Mouse (Mus musculus) natural killer cell, adult 2 months (primary cell): ENCODE results near the gene Agbl5.
A peak's percentile ranks its signal among the peaks of the same experiment; 100 is the strongest.
"Not testable (repeated sequence)": the region's sequence is repeated elsewhere in the genome, so short reads cannot be mapped to it uniquely, and the experiment has no call there.

Experiments used
- DNase-seq, 2 experiments: peaks; one replicate each; pipeline ENCODE4 v3.0.0; 2022; ENCODE audit warnings: low spot score in 2 of 2

Gene Agbl5

GRCm38 (mm10) chr5:30888337-30889087, at the start of gene Agbl5:
Agbl5 (plus strand) TSS chr5:30888694.
- peak; percentile 88 to 93 for DNase-seq

GRCm38 (mm10) chr5:30839731-30840130, 48.8 kb upstream of the Agbl5 start:
- DNase-seq = no peak

GRCm38 (mm10) chr5:30841896-30842295, 46.6 kb upstream of the Agbl5 start:
- no peak for DNase-seq

GRCm38 (mm10) chr5:30849891-30850555, 38.5 kb upstream of the Agbl5 start:
- no peak for DNase-seq

GRCm38 (mm10) chr5:30850556-30850925, 38.0 kb upstream of the Agbl5 start:
- no peak for DNase-seq

- DNase-seq = no peak
These were observed 35.0 kb upstream of the Agbl5 start for GRCm38 (mm10) chr5:30853522-30853921.

- no peak for DNase-seq
These were observed 32.8 kb upstream of the Agbl5 start for GRCm38 (mm10) chr5:30855674-30856073.

GRCm38 (mm10) chr5:30856124-30856523, 32.4 kb upstream of the Agbl5 start:
- no peak for DNase-seq

- no peak for DNase-seq
These were observed 24.6 kb upstream of the Agbl5 start for GRCm38 (mm10) chr5:30863852-30864251.

- DNase-seq = no peak
These were observed 24.2 kb upstream of the Agbl5 start for GRCm38 (mm10) chr5:30864322-30864721.

- DNase-seq = peak in 1 of 2 experiments; percentile 26
These were observed 21.6 kb upstream of the Agbl5 start for GRCm38 (mm10) chr5:30866871-30867270.

- DNase-seq = no peak
These were observed 20.8 kb upstream of the Agbl5 start, which contains the start of gene Tmem214 for GRCm38 (mm10) chr5:30867712-30868111. Tmem214 (plus strand) TSS chr5:30868012.

GRCm38 (mm10) chr5:30868981-30869380, 19.5 kb upstream of the Agbl5 start:
- DNase-seq = no peak

GRCm38 (mm10) chr5:30869405-30870130, 18.9 kb upstream of the Agbl5 start:
- DNase-seq = peak; percentile 79 to 83

GRCm38 (mm10) chr5:30870131-30870406, 18.4 kb upstream of the Agbl5 start:
- no peak for DNase-seq

- no peak for DNase-seq
These were observed 15.9 kb upstream of the Agbl5 start for GRCm38 (mm10) chr5:30872574-30872973.

- DNase-seq = no peak
These were observed 14.1 kb upstream of the Agbl5 start for GRCm38 (mm10) chr5:30874365-30874764.

GRCm38 (mm10) chr5:30878616-30879015, 9.9 kb upstream of the Agbl5 start:
- no peak for DNase-seq

GRCm38 (mm10) chr5:30879347-30879943, 9.0 kb upstream of the Agbl5 start:
- DNase-seq = no peak

- not testable (repeated sequence) for DNase-seq
These were observed 6.7 kb upstream of the Agbl5 start for GRCm38 (mm10) chr5:30881839-30882238.

- DNase-seq = no peak
These were observed 2.3 kb upstream of the Agbl5 start for GRCm38 (mm10) chr5:30886209-30886608.

GRCm38 (mm10) chr5:30886731-30887130, 1.8 kb upstream of the Agbl5 start:
- no peak for DNase-seq
